Mouse (Mus musculus): Measurements from ENCODE around the gene Thsd4. TPM values are rescaled to one million over a fixed set of nuclear protein-coding genes. Genes with fewer than 3 reads are reported as not detected.

Gene Thsd4
- total and polyA plus RNA-seq, 2 experiments from 2014 or later, result 4.8 to 45.0 TPM

- Histone ChIP-seq H3K9ac (replicated peaks; ENCODE audit: low read depth, low read length) (no peak overlapping the region), H3K4me1 (ENCODE audit: control insufficient read depth, insufficient read depth) (peaks cover 22% of the 10 kb centered on the region), H3K27me3 (ENCODE audit: control insufficient read depth, insufficient read depth, low read length) (peaks cover 8% of the 10 kb centered on the region), H3K4me2 (ENCODE audit: low read depth, low read length) (no peak overlapping the region), H3K27ac (ENCODE audit: low read depth) (no peak overlapping the region), H3K9me3 (replicated peaks; ENCODE audit: control insufficient read depth, low read length) (no peaks in the 10 kb centered on the region), H3K4me3 (ENCODE audit: low read depth, low read length) (no peak overlapping the region), H3K36me3 (replicated peaks; ENCODE audit: control insufficient read depth, insufficient read depth, low read length) (no peaks in the 10 kb centered on the region)
- DNase-seq (ENCODE audit: low spot score), result peak; percentile 8
- TF ChIP-seq CTCF (IDR thresholded peaks at IDR 0.05; ENCODE audit: low read depth) (no peak), EP300 (IDR thresholded peaks at IDR 0.05; ENCODE audit: low read depth) (no peak)
- no peak for ATAC-seq (ENCODE audit: insufficient read depth, low read depth)
- WGBS, result 65% methylated on average over 4 of the region's 4 CpGs
Observed at GRCm38 (mm10) chr9:60517148-60517547, 4.7 kb downstream of the Thsd4 start.

GRCm38 (mm10) chr9:60516379-60516778 lies 5.5 kb downstream of the Thsd4 start:
- H3K4me1 ChIP-seq (ENCODE audit: control insufficient read depth, insufficient read depth), result peaks cover 22% of the 10 kb centered on the region
- H3K4me3 ChIP-seq (ENCODE audit: low read depth, low read length), result no peak overlapping the region
- no peak overlapping the region for H3K9ac ChIP-seq (replicated peaks; ENCODE audit: low read depth, low read length)
- H3K27ac ChIP-seq (ENCODE audit: low read depth), result no peak overlapping the region
- no peak overlapping the region for H3K4me2 ChIP-seq (ENCODE audit: low read depth, low read length)
- WGBS, result 61% methylated on average over 4 of the region's 4 CpGs
- no peaks in the 10 kb centered on the region for H3K36me3 ChIP-seq (replicated peaks; ENCODE audit: control insufficient read depth, insufficient read depth, low read length)
- ATAC-seq (ENCODE audit: insufficient read depth, low read depth) (no peak), DNase-seq (ENCODE audit: low spot score) (no peak)
- peaks cover 8% of the 10 kb centered on the region for H3K27me3 ChIP-seq (ENCODE audit: control insufficient read depth, insufficient read depth, low read length)
- TF ChIP-seq CTCF (IDR thresholded peaks at IDR 0.05; ENCODE audit: low read depth), result no peak
- no peak for TF ChIP-seq EP300 (IDR thresholded peaks at IDR 0.05; ENCODE audit: low read depth)
- H3K9me3 ChIP-seq (replicated peaks; ENCODE audit: control insufficient read depth, low read length), result no peaks in the 10 kb centered on the region

DNA sequence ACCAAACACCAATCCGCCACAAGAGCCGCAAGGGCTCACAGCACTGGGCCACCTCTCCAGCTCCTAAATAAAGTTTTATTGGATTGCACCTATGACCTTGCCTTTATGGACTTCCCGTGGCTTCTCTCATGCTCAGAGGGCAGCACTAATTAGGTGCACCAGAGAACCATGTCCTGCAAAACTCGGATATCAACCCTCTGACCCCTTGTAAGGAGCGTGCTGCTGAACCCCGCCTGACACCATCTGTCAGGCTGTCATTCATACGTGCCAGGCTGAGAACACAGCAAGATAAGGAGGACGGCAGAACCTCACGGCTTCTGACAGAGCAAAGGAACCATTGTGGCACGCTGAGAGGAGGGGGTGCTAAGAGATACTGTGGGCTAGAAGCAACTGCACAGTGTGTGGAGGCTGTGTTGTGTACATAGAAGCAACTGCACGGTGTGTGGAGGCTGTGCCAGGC lies 8.5 kb downstream of the Thsd4 start:
- Histone ChIP-seq H3K27me3 (ENCODE audit: control insufficient read depth, insufficient read depth, low read length) (no peaks in the 10 kb centered on the region), H3K9ac (replicated peaks; ENCODE audit: low read depth, low read length) (no peak overlapping the region), H3K4me3 (ENCODE audit: low read depth, low read length) (no peak overlapping the region), H3K9me3 (replicated peaks; ENCODE audit: control insufficient read depth, low read length) (no peaks in the 10 kb centered on the region), H3K4me1 (ENCODE audit: control insufficient read depth, insufficient read depth) (peaks cover 21% of the 10 kb centered on the region), H3K4me2 (ENCODE audit: low read depth, low read length) (no peak overlapping the region), H3K27ac (ENCODE audit: low read depth) (peak overlapping the region; percentile 21), H3K36me3 (replicated peaks; ENCODE audit: control insufficient read depth, insufficient read depth, low read length) (no peaks in the 10 kb centered on the region)
- DNase-seq (ENCODE audit: low spot score) (no peak), ATAC-seq (ENCODE audit: insufficient read depth, low read depth) (peak; percentile 64)
- TF ChIP-seq EP300 (IDR thresholded peaks at IDR 0.05; ENCODE audit: low read depth) (no peak), CTCF (IDR thresholded peaks at IDR 0.05; ENCODE audit: low read depth) (no peak)
- 28% methylated on average over 11 of the region's 11 CpGs for WGBS

DNA sequence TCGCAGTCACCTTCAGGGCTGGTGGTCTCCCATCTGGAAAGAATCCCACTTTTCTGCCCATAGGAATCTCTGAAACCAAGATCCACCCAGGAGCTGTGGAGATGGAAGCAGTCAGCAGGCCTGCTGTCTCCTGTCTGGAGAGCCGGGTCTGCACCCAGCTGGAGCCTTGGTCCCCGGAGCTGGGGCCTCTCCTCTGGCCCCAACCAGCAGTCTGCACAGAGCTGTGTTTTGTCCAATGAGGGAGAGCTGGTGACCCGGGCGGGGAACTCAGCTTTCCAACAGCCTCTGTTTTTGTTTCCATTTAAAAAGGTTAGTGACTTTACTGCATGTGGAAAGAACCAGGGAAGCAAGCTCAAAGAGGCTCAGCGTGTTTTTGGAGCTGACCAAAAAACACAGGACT lies 11.0 kb downstream of the Thsd4 start:
- Histone ChIP-seq H3K4me1 (ENCODE audit: control insufficient read depth, insufficient read depth) (peaks cover 11% of the 10 kb centered on the region; the same call in 1 of the 2 replicates), H3K9me3 (replicated peaks; ENCODE audit: control insufficient read depth, low read length) (no peaks in the 10 kb centered on the region), H3K4me3 (ENCODE audit: low read depth, low read length) (no peak overlapping the region), H3K27me3 (ENCODE audit: control insufficient read depth, insufficient read depth, low read length) (no peaks in the 10 kb centered on the region), H3K9ac (replicated peaks; ENCODE audit: low read depth, low read length) (no peak overlapping the region), H3K4me2 (ENCODE audit: low read depth, low read length) (no peak overlapping the region), H3K36me3 (replicated peaks; ENCODE audit: control insufficient read depth, insufficient read depth, low read length) (no peaks in the 10 kb centered on the region), H3K27ac (ENCODE audit: low read depth) (peak overlapping the region; percentile 51)
- no peak for TF ChIP-seq EP300 (IDR thresholded peaks at IDR 0.05; ENCODE audit: low read depth)
- no peak for TF ChIP-seq CTCF (IDR thresholded peaks at IDR 0.05; ENCODE audit: low read depth)
- 41% methylated on average over 6 of the region's 6 CpGs for WGBS
- DNase-seq (ENCODE audit: low spot score) (no peak), ATAC-seq (ENCODE audit: insufficient read depth, low read depth) (peak; percentile 25; the same call in 1 of the 2 replicates)

GRCm38 (mm10) chr9:60506136-60506535 lies 15.7 kb downstream of the Thsd4 start:
- Histone ChIP-seq H3K9me3 (replicated peaks; ENCODE audit: control insufficient read depth, low read length) (no peaks in the 10 kb centered on the region), H3K36me3 (replicated peaks; ENCODE audit: control insufficient read depth, insufficient read depth, low read length) (no peaks in the 10 kb centered on the region), H3K27ac (ENCODE audit: low read depth) (peak overlapping the region; percentile 30; the same call in 1 of the 2 replicates), H3K4me2 (ENCODE audit: low read depth, low read length) (no peak overlapping the region), H3K27me3 (ENCODE audit: control insufficient read depth, insufficient read depth, low read length) (no peaks in the 10 kb centered on the region), H3K4me1 (ENCODE audit: control insufficient read depth, insufficient read depth) (peaks cover 10% of the 10 kb centered on the region; the same call in 1 of the 2 replicates), H3K9ac (replicated peaks; ENCODE audit: low read depth, low read length) (no peak overlapping the region), H3K4me3 (ENCODE audit: low read depth, low read length) (no peak overlapping the region)
- no peak for ATAC-seq (ENCODE audit: insufficient read depth, low read depth)
- WGBS, result 47% methylated on average over 5 of the region's 5 CpGs
- DNase-seq (ENCODE audit: low spot score), result no peak
- TF ChIP-seq EP300 (IDR thresholded peaks at IDR 0.05; ENCODE audit: low read depth), result no peak
- no peak for TF ChIP-seq CTCF (IDR thresholded peaks at IDR 0.05; ENCODE audit: low read depth)
